Mouse (Mus musculus) adrenal gland, adult (tissue): ENCODE measurements around the gene Vnn3.
A peak's percentile ranks its signal among the peaks of the same experiment; 100 is the strongest.

Experiments
- DNase-seq, 2 experiments: peaks; one replicate each; pipeline ENCODE4 v3.0.0; 2022 to 2023; ENCODE audit warnings: low spot score in 1 of 2; ENCODE audit not compliant: inconsistent age in 2 of 2

The Vnn3 gene

DNA sequence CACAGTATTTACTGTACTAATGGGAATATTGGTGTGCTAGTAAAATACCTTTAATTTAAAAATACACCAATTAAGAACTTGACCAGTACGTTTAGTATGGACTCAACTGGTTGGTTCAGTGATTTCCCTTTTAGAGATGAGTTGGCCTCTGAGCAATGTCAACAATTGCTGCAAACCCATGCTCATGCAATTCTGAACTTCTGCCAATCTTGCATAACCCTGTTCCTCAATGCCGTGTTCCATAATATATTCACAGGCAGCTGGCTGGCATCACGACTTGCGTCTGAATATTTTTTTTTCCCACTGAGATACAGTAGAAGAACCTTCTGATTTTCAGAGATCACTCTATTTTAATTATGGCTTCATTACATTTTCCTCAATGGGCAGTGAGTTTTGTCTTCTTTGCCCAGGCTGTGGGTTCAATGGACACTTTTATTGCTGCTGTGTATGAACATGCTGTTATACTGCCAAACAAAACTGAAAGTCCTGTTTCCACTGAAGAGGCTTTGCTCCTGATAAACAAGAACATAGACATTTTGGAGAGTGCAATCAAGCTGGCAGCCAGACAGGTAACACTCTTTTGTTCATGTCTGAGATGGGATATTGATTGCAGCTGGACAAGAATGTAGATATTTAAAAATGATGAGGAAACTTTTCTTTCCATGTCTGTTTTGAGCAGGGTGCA, at the start of gene Vnn3:
Gene Vnn3 (plus strand): TSS at position 235 of the 685 bp plus-strand sequence.
- peak; percentile 14 to 77 for DNase-seq

DNA sequence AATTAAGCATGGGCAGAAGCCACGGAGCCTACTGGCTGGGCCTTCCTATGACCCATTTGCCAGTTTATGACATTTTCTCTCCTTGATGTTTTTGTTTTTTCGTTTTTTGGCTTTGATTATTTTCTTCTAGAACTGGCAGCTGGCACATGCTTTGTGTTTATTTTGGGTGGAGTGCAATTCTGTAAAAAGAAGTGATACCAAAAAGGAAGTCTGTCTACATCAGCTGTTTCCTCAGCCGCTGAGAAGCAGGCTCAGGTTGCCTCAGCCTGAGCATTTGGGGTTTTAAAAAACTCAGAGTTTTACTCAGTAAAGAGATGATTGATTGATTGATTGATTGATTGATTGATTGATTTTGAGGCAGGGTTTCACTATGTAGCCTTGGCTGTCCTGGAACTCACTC, 48.4 kb upstream of the Vnn3 start:
- DNase-seq: no peak

DNA sequence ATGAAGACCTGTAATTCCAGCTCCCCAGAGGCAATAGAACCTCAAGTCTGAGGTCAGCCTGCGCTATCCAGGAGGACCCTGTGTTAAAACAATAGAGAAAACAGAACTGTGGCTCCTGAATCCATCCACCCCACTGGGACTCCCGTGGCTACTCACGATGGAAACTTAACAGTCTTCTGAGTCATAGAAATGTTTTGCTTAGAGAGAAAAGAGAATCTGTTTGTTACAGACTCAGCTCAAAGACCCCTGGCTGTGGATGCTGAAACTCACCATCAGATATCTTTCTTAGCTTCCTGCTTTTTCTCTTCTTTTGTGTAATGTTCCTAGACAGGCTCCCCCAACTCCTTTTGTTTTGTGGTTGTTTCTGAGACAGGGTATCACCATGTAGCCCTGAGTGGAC, 46.6 kb upstream of the Vnn3 start:
- no peak for DNase-seq

DNA sequence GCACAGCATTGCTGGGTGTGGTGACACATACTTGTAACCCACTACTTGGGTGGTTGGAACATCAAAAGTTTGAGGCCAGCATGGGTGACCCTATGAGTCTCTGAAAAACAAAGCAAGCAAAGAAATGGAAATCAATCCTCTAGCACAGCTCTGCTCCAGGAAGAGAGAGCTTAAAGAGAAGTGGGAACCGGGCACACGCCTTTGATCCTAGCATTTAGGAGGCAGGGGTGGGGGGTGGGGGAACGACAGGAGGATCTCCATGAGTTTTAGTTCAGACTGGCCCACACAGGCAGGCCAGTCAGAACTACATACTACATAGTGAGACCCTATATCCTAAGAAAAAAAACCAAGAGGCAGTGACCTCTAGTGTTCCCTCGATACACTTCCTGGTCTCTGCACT, 45.1 kb upstream of the Vnn3 start:
- DNase-seq: no peak

DNA sequence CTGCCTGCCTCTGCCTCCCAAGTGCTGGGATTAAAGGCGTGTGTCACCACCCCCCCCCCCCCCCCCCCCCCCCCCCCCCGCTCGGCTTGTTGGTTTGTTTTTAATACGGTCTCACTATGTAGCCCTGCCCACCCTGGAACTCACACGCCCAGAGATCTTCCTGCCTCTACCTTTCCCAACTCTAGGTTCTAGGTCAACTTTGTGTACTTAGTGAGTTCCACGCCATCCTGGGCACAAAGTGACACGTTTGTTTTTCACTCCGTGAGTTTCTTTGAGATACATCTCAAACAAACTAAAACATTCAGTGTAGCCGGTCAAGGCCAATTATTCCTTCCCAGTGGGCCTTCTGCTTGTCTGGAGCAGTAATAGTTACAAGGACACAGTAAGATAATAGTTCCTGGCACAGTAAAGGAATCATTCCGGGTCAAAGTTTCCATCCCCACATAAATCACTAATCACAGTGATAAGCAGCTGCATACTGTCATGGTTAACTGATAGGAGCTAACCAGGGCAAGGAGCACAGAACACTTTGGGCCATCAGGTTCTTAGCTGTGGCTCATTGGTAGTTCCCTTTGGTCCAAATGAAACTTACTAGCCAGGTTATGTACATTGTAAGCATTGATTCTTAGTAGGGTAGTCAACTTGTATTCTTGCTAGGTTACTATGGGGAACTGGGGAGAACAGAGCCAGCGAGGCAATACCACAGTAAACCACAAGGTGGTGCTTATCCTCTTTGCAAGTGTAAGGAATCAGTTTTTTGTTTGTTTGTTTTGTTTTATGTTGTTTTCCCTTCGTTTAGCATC, 39.4 kb upstream of the Vnn3 start:
- peak; percentile 55 to 91 for DNase-seq

DNA sequence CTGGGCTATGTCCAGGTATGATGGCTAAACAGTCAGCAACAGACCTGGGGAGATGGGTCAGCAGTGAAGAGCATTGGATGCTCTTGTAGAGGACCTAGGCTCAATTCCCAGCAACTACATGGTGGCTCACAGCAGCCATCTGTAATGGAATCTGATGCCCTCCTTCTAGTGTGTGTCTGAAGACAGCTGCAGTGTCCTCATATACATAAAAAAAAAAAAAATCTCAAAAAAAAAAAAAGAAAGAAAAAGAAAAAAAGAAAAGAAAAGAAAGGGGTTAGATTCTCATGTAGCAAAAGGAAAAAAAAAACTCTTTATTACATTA, 38.9 kb upstream of the Vnn3 start:
- no peak for DNase-seq

DNA sequence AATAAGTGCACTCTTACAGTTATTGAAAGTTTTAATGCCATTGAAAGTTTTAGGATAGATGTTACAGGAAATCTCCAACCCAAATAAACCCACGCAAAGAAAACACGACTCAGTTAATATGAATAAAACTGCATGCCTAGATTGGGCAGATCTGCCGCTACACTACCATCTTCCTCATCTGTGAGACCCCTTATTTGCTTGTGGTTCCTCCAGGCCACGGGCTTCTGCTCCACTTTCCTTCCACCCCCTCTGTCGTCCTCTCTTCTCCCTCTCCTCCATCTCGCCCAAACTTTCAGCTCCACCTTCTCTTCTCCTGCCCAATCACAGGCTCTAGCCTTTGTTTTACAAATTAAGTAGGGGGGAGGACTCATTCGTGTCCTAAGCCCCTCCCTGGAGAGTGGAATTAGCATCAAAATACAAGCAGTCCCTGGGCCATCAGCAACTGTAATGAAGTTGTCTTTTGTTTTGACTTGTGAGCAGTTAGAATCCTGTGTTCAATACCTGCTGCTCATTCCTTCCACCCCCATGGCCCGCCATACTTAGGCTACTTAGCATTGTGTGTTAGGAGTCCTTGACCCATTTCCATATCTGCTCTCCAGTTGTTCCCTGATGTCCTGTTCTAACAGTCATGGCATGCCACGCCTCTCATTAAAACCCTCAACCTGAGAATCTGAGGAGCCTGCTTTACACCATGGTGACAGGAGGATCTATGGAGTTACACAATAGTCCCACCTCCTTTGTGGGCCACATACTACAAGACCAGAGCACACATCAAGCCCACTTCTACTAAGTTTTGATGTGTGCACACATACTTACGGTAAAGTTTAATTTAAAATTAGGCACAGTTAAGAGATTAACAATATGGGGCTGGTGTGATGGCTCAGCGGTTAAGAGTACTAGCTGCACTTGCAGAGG, 38.2 kb upstream of the Vnn3 start:
- DNase-seq: peak in 1 of 2 experiments; percentile 39

DNA sequence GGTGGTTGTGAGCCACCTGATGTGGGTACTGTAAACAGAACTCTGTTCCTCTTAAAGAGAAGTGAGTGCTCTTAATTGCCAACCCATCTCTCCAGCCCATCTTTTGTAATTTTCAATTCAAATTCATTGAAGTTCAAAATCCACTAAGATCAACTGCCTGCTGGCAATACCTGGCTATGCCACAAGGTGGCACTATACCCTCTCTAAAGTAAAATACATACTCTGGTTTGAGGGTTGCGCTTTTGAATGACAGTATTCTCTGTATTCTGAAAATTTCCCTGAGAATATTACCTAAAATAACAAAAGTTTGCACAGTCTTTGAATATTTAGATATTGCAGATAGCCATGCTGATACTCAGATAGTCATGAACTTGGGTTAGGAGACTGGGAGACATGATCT, 36.1 kb upstream of the Vnn3 start:
- peak; percentile 58 to 90 for DNase-seq

DNA sequence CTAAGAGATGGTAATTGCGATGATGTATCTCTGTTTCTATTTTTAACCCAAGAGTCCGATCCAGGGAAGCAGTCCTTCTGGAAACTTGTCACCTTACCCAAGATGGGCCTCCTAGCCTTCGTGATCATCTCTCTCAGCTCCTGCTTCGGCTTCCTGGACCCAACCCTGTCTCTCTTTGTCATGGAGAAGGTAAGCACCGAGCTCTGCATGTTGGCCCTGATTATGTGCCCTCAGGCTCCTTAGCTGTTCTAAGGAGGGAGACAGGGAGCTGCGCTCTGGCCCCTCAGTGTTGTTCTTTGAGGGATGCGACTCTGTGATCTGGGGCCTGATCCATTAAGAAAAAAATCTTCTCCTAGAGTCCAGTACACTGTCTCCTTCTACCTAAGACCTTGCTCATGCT, 35.0 kb upstream of the Vnn3 start:
- DNase-seq: no peak

DNA sequence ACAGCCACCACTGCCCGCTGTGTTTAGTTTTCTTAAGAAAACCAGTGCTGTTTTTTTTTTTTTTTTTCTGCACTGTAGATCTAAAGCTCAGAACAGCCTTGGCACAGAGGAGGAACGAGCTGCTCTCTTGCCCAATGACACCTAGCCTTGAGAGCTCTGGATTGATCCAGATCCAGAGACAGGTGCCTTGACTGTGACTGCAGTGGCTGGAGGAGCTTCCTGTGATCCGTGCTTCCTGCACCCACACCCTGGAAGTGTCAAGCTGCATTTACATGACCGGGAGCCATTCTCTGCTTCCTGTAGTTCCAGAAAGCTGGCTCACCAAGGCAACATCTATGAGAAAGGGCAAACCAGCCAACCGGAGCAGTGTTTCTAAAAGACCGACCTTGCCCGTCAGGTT, 24.7 kb upstream of the Vnn3 start:
- DNase-seq: peak; percentile 29 to 75

DNA sequence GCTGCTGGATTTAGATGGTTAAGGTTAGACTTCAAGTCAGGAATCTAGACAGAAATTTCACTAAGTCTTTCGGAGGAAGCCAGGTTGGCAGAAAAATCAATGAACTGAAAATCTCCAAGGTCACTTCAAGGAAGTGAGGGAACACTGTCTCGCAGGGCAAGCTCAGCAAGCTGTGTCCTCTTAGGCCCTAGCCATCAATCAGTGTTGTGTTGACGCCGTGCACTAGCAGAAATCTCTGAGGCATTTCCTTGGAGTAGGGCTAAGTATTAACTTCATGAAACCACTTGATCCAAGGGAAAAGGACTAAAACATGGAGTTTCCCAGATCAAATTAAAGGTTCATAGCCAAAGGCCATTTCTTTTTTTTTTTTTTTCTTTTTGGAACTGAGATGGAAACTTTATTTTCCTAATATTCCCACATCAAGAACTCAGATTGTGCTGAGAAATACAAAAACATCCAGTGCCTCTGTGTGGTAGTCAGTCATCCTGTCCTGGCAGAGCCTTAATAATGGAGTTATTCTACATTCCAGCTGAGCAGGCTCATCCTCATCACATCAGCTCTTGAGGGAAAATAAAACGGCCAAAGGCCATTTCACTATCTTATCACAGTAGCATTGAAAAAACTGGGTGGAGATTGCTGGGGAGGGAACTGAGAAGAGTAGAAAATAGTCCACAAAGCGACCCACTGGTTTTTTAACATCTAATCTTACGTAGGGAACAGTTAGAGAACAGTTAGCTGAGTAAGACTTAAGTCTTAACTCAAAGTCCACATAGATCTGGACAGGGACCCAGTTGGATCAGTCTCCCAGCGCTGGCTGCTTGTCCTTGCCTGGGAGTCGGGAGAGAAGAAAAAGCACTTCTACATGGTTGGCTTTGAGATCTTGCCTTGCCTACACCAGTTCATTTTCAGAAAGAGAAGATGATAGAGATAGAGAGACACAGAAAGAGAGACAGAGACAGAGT, 15.0 kb upstream of the Vnn3 start:
- DNase-seq: no peak

DNA sequence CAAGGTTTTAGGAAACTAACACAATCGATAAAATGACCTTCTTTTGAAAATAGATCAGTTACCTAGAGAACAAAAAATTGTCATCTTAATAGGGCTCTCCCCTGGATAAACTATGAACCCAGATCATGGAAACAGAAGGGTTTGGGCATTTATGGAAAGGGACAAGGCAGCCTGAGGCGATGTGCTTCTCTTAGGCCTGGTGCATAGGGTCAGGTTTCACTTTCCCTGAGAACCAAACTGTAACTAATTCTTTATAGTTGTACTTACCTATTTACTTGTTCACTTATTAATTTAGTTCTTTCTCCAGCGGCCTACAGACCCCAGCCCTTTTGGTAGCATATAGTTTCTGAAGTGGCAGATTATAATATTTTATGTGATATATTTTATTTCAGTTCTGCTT, 14.1 kb upstream of the Vnn3 start:
- DNase-seq: no peak

DNA sequence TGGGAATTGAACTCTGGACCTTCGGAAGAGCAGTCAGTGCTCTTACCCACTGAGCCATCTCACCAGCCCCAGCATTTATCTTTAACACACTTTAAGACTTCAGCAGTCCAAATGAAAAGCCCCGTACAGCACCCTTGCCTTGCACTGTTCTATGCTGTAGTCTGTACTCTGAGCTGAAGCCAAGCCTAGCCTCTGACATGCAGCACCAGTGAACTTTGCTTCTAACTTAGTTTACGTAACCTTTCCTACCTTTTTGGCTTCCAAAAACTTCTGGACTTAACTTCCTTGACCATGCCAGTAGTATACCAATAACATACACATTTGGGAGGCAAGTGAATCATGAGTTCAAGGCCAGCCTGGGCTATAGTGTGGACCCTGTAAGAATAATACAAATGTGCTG, 12.4 kb upstream of the Vnn3 start:
- no peak for DNase-seq

DNA sequence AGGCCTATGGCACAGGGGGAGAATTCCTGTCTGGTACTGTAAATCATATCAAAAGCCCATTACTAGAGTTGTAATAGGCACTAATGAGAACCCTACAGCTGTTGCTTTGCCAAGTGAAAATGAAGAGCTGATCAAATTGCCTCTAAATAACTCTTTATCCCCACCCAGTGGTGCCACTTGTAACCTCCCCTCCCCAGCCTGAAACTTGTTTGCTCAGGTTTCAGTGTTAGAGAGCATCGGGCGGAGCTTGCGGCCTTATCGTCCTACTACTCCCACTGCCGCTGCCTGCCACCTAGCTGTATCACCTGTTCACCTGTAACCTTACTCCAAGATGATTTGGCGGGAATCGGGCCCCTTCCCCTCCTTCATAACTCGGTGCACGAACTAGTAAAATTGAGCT, 11.9 kb upstream of the Vnn3 start:
- no peak for DNase-seq

DNA sequence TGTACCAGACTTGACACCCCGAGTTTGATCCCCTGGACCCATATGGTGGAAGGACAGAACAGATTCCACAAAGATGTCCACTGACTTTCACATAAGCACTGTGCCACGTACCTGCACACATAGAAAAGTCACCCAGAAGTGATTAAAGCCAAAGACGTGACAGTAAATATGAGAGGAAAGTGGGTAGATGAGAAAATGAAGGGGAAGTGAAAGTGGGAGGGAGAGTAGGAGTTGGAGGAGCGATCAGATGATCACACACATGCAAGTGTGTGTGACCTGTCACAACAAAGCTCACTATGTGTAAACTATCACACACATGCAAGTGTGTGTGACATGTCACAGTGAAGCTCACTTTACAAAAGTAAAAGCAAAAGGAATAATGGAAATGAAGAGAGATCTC, 10.8 kb upstream of the Vnn3 start:
- DNase-seq: no peak

DNA sequence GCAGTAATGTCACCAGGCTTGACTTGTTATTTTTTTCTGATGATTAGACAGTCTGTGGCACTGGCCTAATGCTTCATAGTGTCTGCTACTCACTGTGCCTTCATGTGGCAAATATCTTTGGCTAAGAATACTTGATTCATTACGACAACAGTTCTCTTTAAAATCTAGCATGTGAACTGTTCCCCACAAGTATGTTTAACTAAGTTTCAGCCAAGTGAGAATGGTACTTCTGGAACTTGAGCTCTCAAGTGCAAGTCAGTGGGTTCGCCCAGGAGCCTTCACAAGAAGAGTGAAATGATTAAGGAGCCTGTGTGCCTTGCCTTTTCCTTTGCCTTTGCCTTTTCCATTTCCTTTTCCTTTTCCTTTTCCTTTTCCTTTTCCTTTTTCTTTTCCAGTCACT, 834 bp downstream of the Vnn3 start:
- no peak for DNase-seq

DNA sequence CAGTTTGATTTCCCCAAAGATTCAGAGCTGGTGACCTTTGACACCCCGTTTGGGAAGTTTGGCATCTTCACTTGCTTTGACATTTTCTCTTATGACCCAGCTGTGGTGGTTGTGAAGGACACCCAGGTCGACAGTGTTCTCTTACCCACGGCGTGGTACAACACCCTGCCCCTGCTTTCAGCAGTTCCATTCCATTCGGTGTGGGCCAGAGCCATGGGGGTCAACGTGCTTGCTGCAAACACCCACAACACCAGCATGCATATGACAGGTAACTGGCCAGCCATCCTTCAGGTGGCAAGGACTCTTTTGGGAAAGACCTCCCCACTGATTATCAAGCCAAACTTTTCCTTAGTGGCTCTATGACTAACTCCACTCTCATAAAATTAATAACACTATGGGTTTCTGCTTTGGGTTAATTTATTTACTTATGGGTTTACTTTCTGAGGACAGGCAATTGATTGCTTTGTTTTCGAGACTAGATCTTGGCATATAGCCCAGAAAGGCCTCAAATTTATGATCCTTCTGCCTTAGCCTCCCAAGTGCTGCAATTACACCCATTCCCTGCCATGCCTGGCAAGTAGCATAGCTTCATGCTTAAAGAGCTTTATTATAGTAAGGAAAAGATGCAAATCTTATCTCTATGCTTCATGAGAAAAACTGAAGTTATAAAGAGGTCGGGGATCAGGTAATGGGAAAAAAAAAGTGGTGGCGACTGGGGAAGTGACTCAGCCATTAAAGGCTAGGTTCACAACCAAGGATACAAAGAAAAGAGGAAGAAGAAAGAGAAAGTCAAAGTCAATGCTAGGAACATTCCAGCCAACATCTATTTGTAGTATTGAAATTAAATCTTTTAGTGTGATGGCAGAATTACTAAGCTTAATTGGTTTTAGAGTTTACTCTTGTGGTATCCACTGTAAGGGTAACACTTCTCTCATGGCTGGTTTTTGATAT, 13.4 kb downstream of the Vnn3 start:
- peak in 1 of 2 experiments; percentile 80 for DNase-seq

DNA sequence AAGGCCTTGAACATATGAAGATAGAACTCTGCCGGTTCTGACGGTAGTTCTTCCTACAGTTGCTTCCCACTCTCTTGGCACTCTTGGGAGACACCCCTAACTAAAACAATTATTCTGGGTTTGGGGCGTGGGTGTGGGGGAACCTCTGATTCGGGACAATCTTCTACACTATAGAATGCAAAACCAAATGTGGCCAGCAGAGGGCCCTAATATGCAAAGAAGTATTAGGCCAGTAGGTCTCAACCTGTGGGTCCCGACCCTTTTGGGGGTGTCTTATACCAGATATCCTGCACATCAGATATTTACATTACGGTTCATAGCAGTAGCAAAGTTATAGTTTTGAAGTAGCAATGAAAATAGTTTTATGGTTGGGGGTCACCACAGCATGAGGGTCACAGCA, 29.4 kb downstream of the Vnn3 start:
- DNase-seq: peak in 1 of 2 experiments; percentile 66

DNA sequence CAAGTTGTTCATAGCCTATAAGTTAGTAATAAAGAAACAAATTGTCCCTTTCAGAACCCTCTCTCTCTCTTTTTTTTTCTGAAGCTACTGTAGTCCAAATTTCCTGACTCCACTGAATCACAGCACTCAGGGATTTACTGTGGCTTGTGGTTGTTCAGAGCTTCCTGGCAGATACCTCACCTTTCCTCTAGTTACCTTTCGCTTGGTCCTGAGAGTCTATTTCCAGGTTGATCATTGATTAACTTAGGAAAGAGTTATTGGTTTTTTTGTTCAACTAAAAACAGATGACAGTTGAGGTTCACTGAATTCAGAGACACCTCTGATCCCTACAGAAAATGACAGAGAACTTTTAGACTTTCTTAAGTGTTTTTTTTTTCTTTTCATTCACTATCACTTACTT, 33.6 kb downstream of the Vnn3 start:
- no peak for DNase-seq

DNA sequence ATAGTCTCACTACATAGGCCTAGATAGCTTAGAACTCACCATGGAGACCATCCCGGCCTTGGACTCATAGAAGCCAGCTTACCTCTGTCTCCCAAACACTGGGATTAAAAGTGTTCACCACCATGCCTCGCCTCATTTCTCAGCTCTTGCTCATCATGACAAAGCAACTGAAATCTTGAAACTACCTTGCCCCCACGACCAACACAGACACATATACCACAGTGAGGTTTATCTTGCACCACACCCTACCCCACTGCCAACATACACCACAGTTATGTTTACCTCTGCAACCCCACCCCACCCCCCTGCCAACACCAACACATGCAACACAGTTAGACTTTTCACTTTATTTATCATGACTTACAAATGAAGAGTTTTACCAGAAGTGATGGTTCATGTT, 34.8 kb downstream of the Vnn3 start:
- DNase-seq: no peak
